Mouse (Mus musculus): ENCODE data around the gene Styxl1. TPM values are rescaled to one million over a fixed set of nuclear protein-coding genes. Genes with fewer than 3 reads are reported as not detected.
A peak's percentile ranks its signal among the peaks of the same experiment; 100 is the strongest.

Styxl1 gene
- polyA plus RNA-seq, 1 experiment from 2014 or later = 0.65 TPM

DNA sequence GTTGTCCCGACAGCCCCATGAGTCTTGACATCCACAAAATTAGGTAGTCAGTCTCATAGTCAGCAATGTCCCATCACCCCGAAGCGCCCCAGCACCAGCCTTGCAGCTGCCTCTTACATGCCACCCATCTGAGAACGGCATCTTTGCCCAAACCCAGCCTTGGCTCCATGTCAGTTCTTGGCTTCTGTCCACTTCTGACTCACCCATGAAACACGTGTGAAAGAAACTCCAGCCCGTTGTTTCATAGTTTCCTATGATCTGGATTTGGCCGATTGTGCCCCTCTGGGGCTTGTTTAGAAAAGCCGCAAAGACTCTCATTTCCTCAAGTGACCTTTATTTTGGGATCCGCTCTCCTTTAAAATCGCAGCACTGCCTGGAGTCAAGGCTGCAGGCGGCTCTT is 56.1 kb downstream of the Styxl1 start:
- Histone ChIP-seq H3K4me1 (replicated peaks) (peaks cover 44% of the 10 kb centered on the region), H3K27me3 (no peaks in the 10 kb centered on the region), H3K27ac (no peak overlapping the region), H3K9ac (no peak overlapping the region), H3K9me3 (no peaks in the 10 kb centered on the region), H3K4me3 (no peak overlapping the region), H3K4me2 (no peak overlapping the region), H3K36me3 (peaks cover 27% of the 10 kb centered on the region)
- 86% methylated on average over 11 of the region's 11 CpGs for WGBS
- ATAC-seq (ENCODE audit: low FRiP score) = no peak

DNA sequence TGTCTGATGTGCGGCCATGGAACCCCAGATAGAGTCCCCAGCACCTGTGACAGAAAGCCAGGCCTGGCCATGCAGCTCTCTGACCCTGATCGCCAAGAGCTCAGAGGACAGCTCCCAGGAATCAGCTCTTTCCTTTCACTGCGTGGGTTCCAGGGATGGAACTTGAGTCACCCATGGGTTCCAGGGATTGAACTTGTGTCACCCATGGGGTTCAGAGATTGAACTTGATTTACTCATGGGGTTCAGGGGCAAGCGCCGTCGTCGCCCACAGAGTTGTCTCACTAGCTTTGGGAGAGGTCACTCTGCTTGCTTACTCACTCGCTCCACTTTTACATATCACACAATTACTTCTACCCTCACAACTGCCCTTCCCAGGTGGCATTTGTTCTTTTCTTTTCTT is 57.1 kb downstream of the Styxl1 start:
- no peak overlapping the region for H3K4me3 ChIP-seq
- H3K27me3 ChIP-seq = no peaks in the 10 kb centered on the region
- no peak for ATAC-seq (ENCODE audit: low FRiP score)
- H3K9ac ChIP-seq = no peak overlapping the region
- no peak overlapping the region for H3K4me2 ChIP-seq
- H3K27ac ChIP-seq = no peak overlapping the region
- peaks cover 34% of the 10 kb centered on the region for H3K4me1 ChIP-seq (replicated peaks)
- H3K36me3 ChIP-seq = peaks cover 37% of the 10 kb centered on the region
- H3K9me3 ChIP-seq = no peaks in the 10 kb centered on the region
- WGBS = 96% methylated on average over 8 of the region's 8 CpGs

DNA sequence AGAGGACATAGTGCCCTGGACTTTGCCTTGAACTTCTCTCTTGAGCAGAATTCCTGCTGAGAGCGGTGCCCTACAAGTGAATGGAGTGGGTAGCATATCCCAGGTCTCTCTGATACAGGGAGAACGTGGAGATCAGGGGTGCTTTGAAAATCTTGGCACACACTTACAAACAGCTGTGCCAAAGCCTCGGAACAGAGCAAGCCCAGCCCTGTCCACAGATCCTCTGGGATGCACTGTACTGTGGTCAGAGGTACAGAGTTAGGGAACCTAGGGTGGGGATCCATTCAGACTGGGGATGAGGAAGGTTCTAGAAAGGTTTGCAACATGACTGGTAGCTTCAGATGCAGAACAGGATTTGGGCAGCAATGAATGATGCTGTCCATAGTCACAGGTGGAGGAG is 58.1 kb downstream of the Styxl1 start:
- H3K27me3 ChIP-seq = no peaks in the 10 kb centered on the region
- no peak overlapping the region for H3K9ac ChIP-seq
- no peak overlapping the region for H3K4me2 ChIP-seq
- H3K4me3 ChIP-seq = no peak overlapping the region
- H3K36me3 ChIP-seq = peaks cover 44% of the 10 kb centered on the region
- WGBS = 80% methylated on average over 3 of the region's 3 CpGs
- no peaks in the 10 kb centered on the region for H3K9me3 ChIP-seq
- peaks cover 24% of the 10 kb centered on the region for H3K4me1 ChIP-seq (replicated peaks)
- no peak overlapping the region for H3K27ac ChIP-seq
- ATAC-seq (ENCODE audit: low FRiP score) = no peak

DNA sequence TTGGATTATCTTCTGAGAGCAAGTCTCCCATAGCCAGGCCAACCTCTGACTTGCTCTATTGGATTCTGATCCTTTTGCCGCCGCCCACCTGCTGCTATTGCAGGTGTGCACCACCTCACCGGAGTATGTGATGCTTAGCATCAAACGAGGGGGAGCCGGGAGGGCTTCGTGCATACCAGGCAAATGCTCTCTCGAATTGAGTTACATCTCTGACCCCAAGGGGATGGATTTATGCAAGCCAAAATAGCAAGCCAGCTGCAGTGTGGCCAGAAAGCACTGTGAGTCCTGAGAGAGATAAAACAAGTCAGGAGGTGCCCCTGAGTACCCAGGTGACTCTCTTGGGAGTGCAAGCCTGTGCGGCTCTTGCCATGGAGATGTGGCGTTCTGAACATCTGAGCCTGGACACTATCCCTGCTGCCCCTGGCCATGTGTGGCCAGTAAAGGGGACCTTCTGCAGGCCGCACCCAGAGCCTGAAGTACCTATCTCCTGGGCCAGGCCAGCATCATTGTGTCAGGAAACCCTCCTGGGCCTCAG is 58.5 kb downstream of the Styxl1 start:
- no peaks in the 10 kb centered on the region for H3K27me3 ChIP-seq
- H3K4me3 ChIP-seq = no peak overlapping the region
- H3K9ac ChIP-seq = no peak overlapping the region
- H3K4me2 ChIP-seq = no peak overlapping the region
- no peak overlapping the region for H3K27ac ChIP-seq
- peaks cover 20% of the 10 kb centered on the region for H3K4me1 ChIP-seq (replicated peaks)
- 91% methylated on average over 10 of the region's 10 CpGs for WGBS
- no peak for ATAC-seq (ENCODE audit: low FRiP score)
- peaks cover 44% of the 10 kb centered on the region for H3K36me3 ChIP-seq
- H3K9me3 ChIP-seq = no peaks in the 10 kb centered on the region

DNA sequence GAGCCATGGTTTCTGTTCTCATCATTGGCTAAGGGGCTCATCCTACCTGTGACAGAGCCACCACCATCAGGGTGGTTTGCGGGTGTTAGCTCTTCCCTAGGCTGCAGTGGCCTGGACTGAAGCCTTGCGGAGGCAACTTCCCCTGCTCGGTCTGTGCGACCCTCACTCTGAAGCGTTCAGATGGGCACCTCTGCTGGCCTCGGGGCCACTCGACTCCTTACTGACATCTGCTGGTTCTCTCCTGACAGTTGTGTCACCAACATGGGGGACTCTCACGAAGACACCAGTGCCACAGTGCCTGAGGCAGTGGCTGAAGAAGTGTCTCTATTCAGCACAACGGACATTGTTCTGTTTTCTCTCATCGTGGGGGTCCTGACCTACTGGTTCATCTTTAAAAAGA is 62.6 kb downstream of the Styxl1 start:
- Histone ChIP-seq H3K36me3 (peaks cover 44% of the 10 kb centered on the region), H3K27ac (no peak overlapping the region), H3K9ac (no peak overlapping the region), H3K4me3 (no peak overlapping the region), H3K9me3 (no peaks in the 10 kb centered on the region), H3K4me1 (replicated peaks) (peaks cover 20% of the 10 kb centered on the region), H3K4me2 (no peak overlapping the region), H3K27me3 (no peaks in the 10 kb centered on the region)
- ATAC-seq (ENCODE audit: low FRiP score) = no peak
- WGBS = 63% methylated on average over 10 of the region's 10 CpGs

DNA sequence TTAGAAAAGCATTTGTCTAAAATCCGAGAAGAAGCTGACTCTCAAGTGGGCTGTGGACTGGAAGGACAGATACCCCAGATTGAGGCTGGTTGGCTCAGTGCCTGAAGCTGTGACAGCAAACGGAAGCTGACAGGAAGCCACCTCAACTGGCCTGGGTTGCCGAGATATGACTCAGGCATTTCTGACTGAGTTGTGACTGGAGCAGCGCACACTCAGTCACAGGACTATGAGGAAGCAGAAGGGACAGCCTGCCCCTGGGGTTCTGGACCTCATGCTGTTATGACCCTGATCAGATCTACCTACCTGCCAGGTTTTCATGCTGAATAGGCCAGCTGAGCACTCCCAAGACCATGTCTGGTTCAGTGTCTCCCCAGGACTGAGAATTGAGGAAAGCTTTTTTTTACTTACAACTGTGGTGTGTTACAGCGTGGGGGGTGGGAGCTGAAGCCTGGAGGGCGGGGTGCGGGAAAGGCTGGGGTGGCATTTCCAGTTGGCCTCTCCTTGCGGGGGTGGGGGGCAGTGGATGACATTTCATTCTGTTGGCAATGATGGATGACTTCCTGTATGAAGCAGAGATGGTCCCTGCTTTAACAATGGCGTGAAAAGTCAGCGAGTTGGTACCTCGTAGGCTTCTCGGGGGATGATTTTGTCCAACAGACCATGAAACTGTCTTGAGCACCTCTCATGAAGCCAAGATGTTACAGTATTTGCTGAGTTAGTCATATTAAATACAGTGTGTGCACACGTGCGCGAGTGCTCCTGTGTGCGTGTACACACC is 64.6 kb downstream of the Styxl1 start:
- Histone ChIP-seq H3K4me3 (no peak overlapping the region), H3K9me3 (no peaks in the 10 kb centered on the region), H3K9ac (no peak overlapping the region), H3K27ac (peak overlapping the region; percentile 52), H3K36me3 (peaks cover 38% of the 10 kb centered on the region), H3K4me1 (replicated peaks) (peaks cover 16% of the 10 kb centered on the region), H3K4me2 (no peak overlapping the region), H3K27me3 (no peaks in the 10 kb centered on the region)
- ATAC-seq (ENCODE audit: low FRiP score) = no peak
- WGBS = 60% methylated on average over 16 of the region's 16 CpGs

DNA sequence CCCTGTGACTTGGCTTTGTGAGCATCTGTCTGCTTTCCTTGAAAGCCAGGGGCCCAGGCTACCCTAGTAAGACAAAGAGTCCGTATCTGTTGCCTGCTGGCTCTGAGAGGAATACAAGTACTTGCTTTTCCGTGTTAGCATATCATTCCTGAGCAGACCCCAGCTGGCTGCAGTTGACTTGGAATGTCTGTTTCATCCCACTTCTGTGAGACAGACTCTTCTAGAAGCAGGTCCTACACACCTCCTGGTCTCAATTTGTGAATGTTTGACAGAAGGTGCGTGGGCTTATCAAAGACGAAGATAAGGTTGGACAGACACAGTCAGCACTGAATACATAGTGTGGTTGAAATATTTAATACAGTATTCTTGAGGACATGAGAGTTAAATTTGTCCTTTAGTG is 65.4 kb downstream of the Styxl1 start:
- 0 out of 2 replicates have a peak overlapping the region, but pooled peaks have one; percentile 52 for H3K27ac ChIP-seq
- H3K27me3 ChIP-seq = no peaks in the 10 kb centered on the region
- H3K4me2 ChIP-seq = no peak overlapping the region
- H3K9ac ChIP-seq = no peak overlapping the region
- H3K4me3 ChIP-seq = no peak overlapping the region
- no peak for ATAC-seq (ENCODE audit: low FRiP score)
- 71% methylated on average over 4 of the region's 4 CpGs for WGBS
- H3K36me3 ChIP-seq = peaks cover 37% of the 10 kb centered on the region
- H3K9me3 ChIP-seq = no peaks in the 10 kb centered on the region
- H3K4me1 ChIP-seq (replicated peaks) = peaks cover 16% of the 10 kb centered on the region

DNA sequence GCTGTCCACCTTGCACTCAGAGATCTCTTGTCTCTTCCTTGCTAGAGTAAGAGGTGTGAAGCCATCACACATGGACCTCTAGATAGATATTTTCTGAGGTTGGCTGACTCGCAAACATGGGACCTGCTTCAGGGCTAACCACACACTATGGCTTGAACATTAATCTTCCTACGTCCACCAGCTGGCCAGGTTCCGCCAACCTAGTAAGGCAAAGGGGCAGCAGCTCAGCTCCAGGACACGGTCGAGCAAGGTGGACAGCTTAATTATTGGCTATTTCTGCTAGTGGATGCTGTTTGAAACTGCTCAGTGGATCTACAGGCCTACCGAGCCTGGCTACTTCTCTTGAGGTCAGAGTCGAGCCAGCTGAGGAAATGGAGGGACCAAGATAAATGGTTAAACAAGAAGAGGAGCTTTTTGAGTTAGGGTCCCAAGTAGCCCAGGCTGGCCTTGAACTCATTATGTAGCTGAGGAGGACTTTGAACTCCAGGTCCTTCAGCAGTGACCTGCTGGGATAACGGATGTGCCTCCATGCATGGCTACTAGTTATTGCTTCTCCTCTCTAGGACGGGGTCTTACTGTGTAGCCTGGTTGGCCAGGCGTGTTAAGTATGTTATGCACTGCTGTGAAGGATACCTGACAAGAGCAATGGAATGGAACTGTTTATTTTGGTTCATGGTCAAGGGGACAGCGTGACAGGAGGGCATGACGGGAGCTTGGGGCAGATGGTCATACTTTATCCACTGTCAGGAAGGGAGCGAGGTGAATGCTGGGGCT is 66.4 kb downstream of the Styxl1 start:
- Histone ChIP-seq H3K9me3 (no peaks in the 10 kb centered on the region), H3K9ac (no peak overlapping the region), H3K4me3 (no peak overlapping the region), H3K4me1 (replicated peaks) (peaks cover 21% of the 10 kb centered on the region), H3K27ac (no peak overlapping the region), H3K4me2 (no peak overlapping the region), H3K27me3 (no peaks in the 10 kb centered on the region), H3K36me3 (peaks cover 38% of the 10 kb centered on the region)
- no peak for ATAC-seq (ENCODE audit: low FRiP score)
- 91% methylated on average over 13 of the region's 13 CpGs for WGBS

- peaks cover 21% of the 10 kb centered on the region for H3K4me1 ChIP-seq (replicated peaks)
- H3K4me3 ChIP-seq = no peak overlapping the region
- 90% methylated on average over 7 of the region's 7 CpGs for WGBS
- H3K9ac ChIP-seq = no peak overlapping the region
- peaks cover 33% of the 10 kb centered on the region for H3K36me3 ChIP-seq
- no peaks in the 10 kb centered on the region for H3K9me3 ChIP-seq
- H3K27ac ChIP-seq = no peak overlapping the region
- no peak overlapping the region for H3K4me2 ChIP-seq
- no peaks in the 10 kb centered on the region for H3K27me3 ChIP-seq
- ATAC-seq (ENCODE audit: low FRiP score) = no peak
Observed at GRCm38 (mm10) chr5:135710599-135711214, 67.5 kb downstream of the Styxl1 start.

- Histone ChIP-seq H3K9ac (no peak overlapping the region), H3K27me3 (no peaks in the 10 kb centered on the region), H3K4me3 (no peak overlapping the region), H3K36me3 (peaks cover 30% of the 10 kb centered on the region), H3K9me3 (no peaks in the 10 kb centered on the region), H3K4me2 (no peak overlapping the region), H3K4me1 (replicated peaks) (peaks cover 21% of the 10 kb centered on the region), H3K27ac (no peak overlapping the region)
- WGBS = 96% methylated on average over 5 of the region's 5 CpGs
- no peak for ATAC-seq (ENCODE audit: low FRiP score)
Observed at GRCm38 (mm10) chr5:135709716-135710115, 68.5 kb downstream of the Styxl1 start.

- 68% methylated on average over 1 of the region's 1 CpGs for WGBS
- Histone ChIP-seq H3K9me3 (no peaks in the 10 kb centered on the region), H3K4me1 (replicated peaks) (peaks cover 12% of the 10 kb centered on the region; the same call in 1 of the 2 replicates), H3K4me2 (no peak overlapping the region), H3K36me3 (peaks cover 35% of the 10 kb centered on the region), H3K27ac (no peak overlapping the region), H3K4me3 (no peak overlapping the region), H3K27me3 (no peaks in the 10 kb centered on the region), H3K9ac (no peak overlapping the region)
- ATAC-seq (ENCODE audit: low FRiP score) = no peak
Observed at GRCm38 (mm10) chr5:135707855-135708254, 70.3 kb downstream of the Styxl1 start.

- peaks cover 8% of the 10 kb centered on the region; the same call in 1 of the 2 replicates for H3K4me1 ChIP-seq (replicated peaks)
- peaks cover 38% of the 10 kb centered on the region for H3K36me3 ChIP-seq
- H3K4me2 ChIP-seq = no peak overlapping the region
- no peaks in the 10 kb centered on the region for H3K9me3 ChIP-seq
- no peak for ATAC-seq (ENCODE audit: low FRiP score)
- no peaks in the 10 kb centered on the region for H3K27me3 ChIP-seq
- H3K9ac ChIP-seq = no peak overlapping the region
- no peak overlapping the region; the same call in 1 of the 2 replicates for H3K27ac ChIP-seq
- H3K4me3 ChIP-seq = no peak overlapping the region
- 91% methylated on average over 13 of the region's 13 CpGs for WGBS
Observed at GRCm38 (mm10) chr5:135707039-135707438, 71.1 kb downstream of the Styxl1 start.
